Mouse (Mus musculus) heart, embryonic 14.5 days (tissue): ENCODE measurements around the gene Ten1. TPM values are rescaled to one million over a fixed set of nuclear protein-coding genes. Genes with fewer than 3 reads are reported as not detected.
A peak's percentile ranks its signal among the peaks of the same experiment; 100 is the strongest.

Experiments used
- ATAC-seq: fragments of 200-750 bp; cut with Nextera tagmentation; 2 replicates; pipeline ENCODE4 v1.8.0; 2017; ENCODE audit warnings: low read depth, moderate TSS enrichment; ENCODE audit not compliant: insufficient number of reproducible peaks, insufficient read depth, low FRiP score
- H3K27ac ChIP-seq, 2 experiments: fragments of 200-500 bp in 1 of 2; fragments of 300-500 bp in 1 of 2; sonication (generic) in 1 of 2; replicated peaks in 1 of 2; 2 replicates each; pipeline ENCODE4 v1.5.1; 2012 to 2014; ENCODE audit warnings: low read depth in 2 of 2, low read length in 2 of 2, control low read depth in 1 of 2, mild to moderate bottlenecking in 1 of 2, mixed read lengths in 1 of 2; ENCODE audit not compliant: control insufficient read depth in 1 of 2, insufficient read depth in 1 of 2
- H3K27me3 ChIP-seq: fragments of 300-500 bp; sonication (generic); 2 replicates; pipeline ENCODE4 v1.6.1; 2014; ENCODE audit warnings: mild to moderate bottlenecking, low read length, control low read depth; ENCODE audit not compliant: control insufficient read depth, insufficient read depth
- H3K36me3 ChIP-seq: fragments of 300-500 bp; sonication (generic); 2 replicates; pipeline ENCODE4 v1.6.1; 2014; ENCODE audit warnings: mild to moderate bottlenecking, control low read depth, low read length, mixed read lengths; ENCODE audit not compliant: control insufficient read depth, insufficient read depth
- H3K4me1 ChIP-seq, 2 experiments: fragments of 200-500 bp in 1 of 2; fragments of 300-500 bp in 1 of 2; sonication (generic) in 1 of 2; 2 replicates each; pipeline ENCODE4 v1.6.1; 2012 to 2014; ENCODE audit warnings: low read length in 2 of 2, control low read depth in 1 of 2, mixed read lengths in 1 of 2; ENCODE audit not compliant: control insufficient read depth in 2 of 2, insufficient read depth in 2 of 2
- H3K4me2 ChIP-seq: fragments of 300-500 bp; sonication (generic); 2 replicates; pipeline ENCODE4 v1.6.1; 2014; ENCODE audit warnings: mild to moderate bottlenecking, low read length
- H3K4me3 ChIP-seq, 2 experiments: fragments of 200-500 bp in 1 of 2; fragments of 300-500 bp in 1 of 2; sonication (generic) in 1 of 2; 2 replicates each; pipeline ENCODE4 v1.5.1; 2012 to 2014; ENCODE audit warnings: low read length in 2 of 2, mild to moderate bottlenecking in 2 of 2, control low read depth in 1 of 2, low read depth in 1 of 2, moderate library complexity in 1 of 2; ENCODE audit not compliant: control insufficient read depth in 1 of 2, insufficient read depth in 1 of 2
- H3K9ac ChIP-seq: fragments of 300-500 bp; sonication (generic); 2 replicates; pipeline ENCODE4 v1.6.1; 2014; ENCODE audit warnings: mild to moderate bottlenecking, low read length
- H3K9me3 ChIP-seq: fragments of 300-500 bp; sonication (generic); 2 replicates; pipeline ENCODE4 v1.6.1; 2016; ENCODE audit warnings: low read length, control low read depth; ENCODE audit not compliant: control insufficient read depth
- WGBS: fragments of 180-500 bp; shearing (Covaris S2); extraction: QIAGEN DNeasy Blood & Tissue Kit; methylation state at CpG from one replicate; pipeline ENCODE4 v1.1.7; 2014; 5-methylcytosine and 5-hydroxymethylcytosine counted together
- polyA plus RNA-seq: library from polyadenylated mRNA; unstranded; fragments of >200 nt; fragmentation: Nextera tagmentation; extraction: Ambion mirVana; gene quantifications from 2 replicates; pipeline ENCODE4 v1.2.1, GENCODE M21; 2014

Ten1 gene
- polyA plus RNA-seq: 85.1 and 89.4 TPM in 2 replicates

DNA sequence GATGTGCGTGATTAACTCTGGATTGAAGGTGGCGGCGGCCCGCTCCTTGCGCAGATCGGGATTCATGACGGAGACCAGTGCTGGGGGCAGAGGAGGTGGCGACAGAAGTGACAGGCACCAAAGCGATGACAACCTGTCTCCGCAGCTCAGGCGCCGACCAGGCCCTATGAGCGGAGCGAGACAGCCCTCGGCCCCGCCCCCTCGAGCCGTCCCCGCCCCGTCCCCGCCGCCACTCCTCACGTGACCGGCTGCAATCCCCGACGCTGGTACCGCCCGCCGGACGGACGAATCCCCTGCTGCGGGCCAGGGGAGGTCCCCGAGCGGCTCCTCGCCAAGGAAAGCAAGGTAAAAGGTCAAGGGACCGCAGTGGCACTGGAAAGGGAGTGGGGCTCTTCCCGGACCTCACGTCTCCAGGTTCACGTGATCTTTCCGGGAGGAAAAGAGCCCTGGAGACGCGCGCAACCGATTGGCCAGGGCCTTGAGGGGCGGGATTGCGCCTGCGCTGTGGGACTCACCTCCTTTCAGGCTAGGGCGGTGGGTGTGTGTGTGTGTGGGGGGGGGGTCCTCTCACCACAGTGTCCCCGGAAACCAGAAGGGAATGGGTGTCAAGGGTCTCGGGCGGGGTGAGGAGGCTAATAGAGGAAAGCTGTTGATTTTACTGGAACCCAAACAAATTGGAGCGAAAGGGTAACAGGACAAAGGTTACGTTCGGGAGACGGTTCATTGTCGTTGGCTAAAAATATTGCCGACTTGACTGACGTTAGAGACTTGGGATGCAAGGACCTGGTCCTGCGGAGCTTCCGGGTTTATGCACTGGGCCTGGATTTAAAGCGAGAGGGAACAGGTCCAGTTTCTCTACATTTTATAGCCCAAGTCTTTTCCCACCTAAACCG, at the start of gene Ten1, which contains the start of gene Acox1:
TSS of gene Ten1 (plus strand) at position 217 of the 893 bp plus-strand sequence.
TSS of gene Acox1 (minus strand) at position 407 of the 893 bp plus-strand sequence.
- H3K9me3 ChIP-seq: no peaks in the 10 kb centered on the region
- peak within 1 kb of the TSS; percentile 71 to 79 for H3K4me3 ChIP-seq
- H3K9ac ChIP-seq: peak within 1 kb of the TSS; percentile 87
- peak; percentile 97 for ATAC-seq
- 1% methylated on average over 61 of the region's 62 CpGs for WGBS
- peak within 1 kb of the TSS; percentile 95 to 98 for H3K27ac ChIP-seq
- H3K4me1 ChIP-seq: peaks cover 4 to 9% of the 10 kb centered on the region in 2 experiments; a peak in 3 of 4 replicates
- H3K4me2 ChIP-seq: peak within 1 kb of the TSS; percentile 82
- no peaks in the 10 kb centered on the region for H3K27me3 ChIP-seq
- H3K36me3 ChIP-seq: peaks cover 19% of the 10 kb centered on the region

GRCm38 (mm10) chr11:116149341-116149740, 49.3 kb upstream of the Ten1 start:
- no peaks in the 10 kb centered on the region for H3K9me3 ChIP-seq
- H3K9ac ChIP-seq: no peak overlapping the region
- WGBS: 81% methylated on average over 6 of the region's 6 CpGs
- H3K27me3 ChIP-seq: no peaks in the 10 kb centered on the region
- H3K27ac ChIP-seq: no peak overlapping the region
- peaks cover 0 to 4% of the 10 kb centered on the region in 2 experiments; a peak in 2 of 4 replicates for H3K4me1 ChIP-seq
- no peak for ATAC-seq
- no peak overlapping the region for H3K4me2 ChIP-seq
- H3K36me3 ChIP-seq: peaks cover 98% of the 10 kb centered on the region
- H3K4me3 ChIP-seq: no peak overlapping the region

DNA sequence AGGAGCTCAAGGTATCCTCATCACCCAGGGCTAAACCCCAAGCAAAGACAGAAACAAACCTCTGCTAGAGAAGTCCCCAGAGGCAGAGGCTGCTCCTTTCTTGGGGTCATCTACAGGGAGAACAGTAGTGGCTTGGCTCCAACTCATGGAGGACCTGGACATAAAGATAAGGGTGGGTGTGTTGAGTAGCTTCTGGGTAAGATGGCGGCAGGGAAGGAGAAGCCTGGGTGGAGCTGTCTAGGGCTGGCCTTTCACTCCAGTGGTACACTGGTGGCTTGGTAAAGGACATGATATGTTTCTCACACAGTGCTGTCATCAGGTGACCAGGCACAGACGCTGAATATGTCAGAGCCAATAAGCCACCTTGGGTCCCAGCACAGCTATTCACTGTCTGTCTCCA, 47.7 kb upstream of the Ten1 start:
- H3K9me3 ChIP-seq: no peaks in the 10 kb centered on the region
- H3K27ac ChIP-seq: no peak overlapping the region
- no peak overlapping the region for H3K4me2 ChIP-seq
- H3K4me1 ChIP-seq: peaks cover 0 to 4% of the 10 kb centered on the region in 2 experiments; a peak in 2 of 4 replicates
- ATAC-seq: no peak
- no peak overlapping the region for H3K4me3 ChIP-seq
- H3K27me3 ChIP-seq: no peaks in the 10 kb centered on the region
- 88% methylated on average over 2 of the region's 2 CpGs for WGBS
- no peak overlapping the region for H3K9ac ChIP-seq
- peaks cover 98% of the 10 kb centered on the region for H3K36me3 ChIP-seq

DNA sequence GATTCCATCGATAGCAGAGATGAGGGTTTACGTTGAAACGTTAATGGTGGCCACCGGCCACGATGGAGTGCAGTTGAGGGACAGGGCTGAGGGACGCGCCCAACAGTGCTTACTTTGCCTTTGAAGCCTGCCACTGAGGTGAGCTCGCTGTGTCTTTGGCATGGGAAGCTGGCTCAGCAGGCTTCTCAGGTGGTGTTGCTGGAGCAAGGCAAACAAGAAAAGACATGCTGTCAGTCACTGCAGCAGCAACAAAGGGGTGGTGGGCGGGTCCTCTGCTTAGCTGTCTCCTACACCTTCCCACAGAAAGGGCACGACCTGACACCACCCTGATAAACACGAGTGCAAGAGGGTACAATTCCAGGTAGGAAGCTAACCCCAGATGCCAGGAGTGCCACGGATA, 37.3 kb upstream of the Ten1 start:
- Histone ChIP-seq H3K9ac (no peak overlapping the region), H3K27ac (no peak overlapping the region), H3K9me3 (no peaks in the 10 kb centered on the region), H3K36me3 (peaks cover 56% of the 10 kb centered on the region), H3K4me3 (no peak overlapping the region), H3K27me3 (no peaks in the 10 kb centered on the region), H3K4me1 (peaks cover 0 to 1% of the 10 kb centered on the region in 2 experiments; a peak in 3 of 4 replicates), H3K4me2 (no peak overlapping the region)
- WGBS: 72% methylated on average over 12 of the region's 12 CpGs
- ATAC-seq: no peak

DNA sequence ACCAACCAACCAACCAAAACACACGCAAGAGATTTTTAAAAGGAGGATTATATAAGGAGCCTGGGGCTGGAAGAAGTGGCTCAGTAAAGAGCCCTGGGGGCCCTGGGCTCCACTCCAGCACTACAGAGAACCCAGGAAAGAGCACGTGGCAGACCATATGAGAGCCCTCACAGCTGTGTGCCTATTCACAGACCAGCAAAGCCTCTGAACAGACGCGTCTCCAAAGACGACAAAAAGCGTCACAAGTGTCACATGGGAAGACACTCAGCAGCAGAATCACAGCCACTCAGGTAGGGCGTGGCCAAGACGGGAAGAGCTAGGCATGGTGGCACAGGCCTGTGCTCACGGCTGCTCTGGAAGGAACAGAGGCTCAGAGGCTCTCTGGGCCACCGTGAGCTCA, 36.5 kb upstream of the Ten1 start:
- Histone ChIP-seq H3K4me2 (no peak overlapping the region), H3K9ac (no peak overlapping the region), H3K36me3 (peaks cover 48% of the 10 kb centered on the region), H3K4me1 (peaks cover 8% of the 10 kb centered on the region in 2 experiments), H3K27me3 (no peaks in the 10 kb centered on the region), H3K9me3 (no peaks in the 10 kb centered on the region), H3K4me3 (no peak overlapping the region), H3K27ac (no peak overlapping the region)
- no peak for ATAC-seq
- WGBS: 79% methylated on average over 10 of the region's 10 CpGs

DNA sequence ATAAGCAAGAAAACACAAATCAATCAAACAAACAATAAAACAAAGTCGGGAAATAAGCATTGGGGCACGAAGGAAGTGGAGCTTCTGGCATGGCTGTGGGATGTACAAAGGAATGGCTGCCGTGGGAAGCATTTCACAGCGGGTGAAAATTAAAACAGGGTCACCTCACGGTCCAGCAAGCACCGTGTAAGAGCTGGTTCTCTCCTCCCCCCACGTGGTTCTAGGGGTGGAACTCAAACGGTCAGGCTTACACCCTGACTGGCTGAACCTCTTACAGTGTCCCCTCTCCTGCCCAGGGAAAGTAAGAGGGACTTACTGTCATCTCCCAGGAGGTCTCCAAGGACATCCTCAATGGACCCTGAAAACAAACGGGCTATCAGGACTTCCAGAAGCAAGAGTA, 35.7 kb upstream of the Ten1 start:
- WGBS: 56% methylated on average over 9 of the region's 9 CpGs
- no peak for ATAC-seq
- peaks cover 8% of the 10 kb centered on the region in 2 experiments for H3K4me1 ChIP-seq
- no peak overlapping the region for H3K4me2 ChIP-seq
- no peaks in the 10 kb centered on the region for H3K9me3 ChIP-seq
- no peak overlapping the region for H3K4me3 ChIP-seq
- H3K27ac ChIP-seq: no peak overlapping the region
- no peaks in the 10 kb centered on the region for H3K27me3 ChIP-seq
- H3K36me3 ChIP-seq: peaks cover 39% of the 10 kb centered on the region
- H3K9ac ChIP-seq: no peak overlapping the region

DNA sequence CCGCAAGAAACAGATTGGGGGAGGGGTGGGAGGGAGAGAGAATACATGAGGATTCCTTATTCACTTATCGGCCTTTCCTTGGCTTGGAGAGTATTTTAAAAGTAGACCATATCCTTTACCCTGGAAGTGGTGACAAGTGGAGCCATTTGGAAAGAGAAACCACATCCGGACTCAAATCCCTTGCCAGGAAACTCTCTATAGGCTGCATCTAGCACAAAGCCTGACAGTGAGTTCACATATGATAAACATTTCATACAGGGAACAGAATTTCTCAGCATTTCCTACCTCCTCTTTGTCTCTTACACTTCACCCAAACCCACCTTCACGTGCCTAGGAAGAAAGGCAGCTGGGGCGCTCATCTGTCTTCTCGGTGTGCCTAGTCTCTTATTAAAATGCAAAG, 31.4 kb upstream of the Ten1 start:
- ATAC-seq: no peak
- H3K4me2 ChIP-seq: peak overlapping the region; percentile 93
- peaks cover 8% of the 10 kb centered on the region in 2 experiments for H3K4me1 ChIP-seq
- no peaks in the 10 kb centered on the region for H3K27me3 ChIP-seq
- WGBS: 2% methylated on average over 6 of the region's 6 CpGs
- peak overlapping the region; percentile 93 to 96 for H3K27ac ChIP-seq
- H3K36me3 ChIP-seq: peaks cover 27% of the 10 kb centered on the region
- H3K4me3 ChIP-seq: peak overlapping the region; percentile 51 to 53
- H3K9ac ChIP-seq: peak overlapping the region; percentile 79
- H3K9me3 ChIP-seq: no peaks in the 10 kb centered on the region
